Mouse (Mus musculus) limb, embryonic 12.5 days (tissue): ENCODE measurements at regions not wholly inside any gene's neighbourhood (a gene's known extent, or its start where the extent isn't known, plus 50 kb on each side); places are given as distances from the start of the nearest gene placed in this dataset.

ENCODE experiments used
- ATAC-seq: fragments of 200-750 bp; cut with Nextera tagmentation; 2 replicates; pipeline ENCODE4 v1.8.0; 2017; ENCODE audit warnings: low read depth, moderate TSS enrichment; ENCODE audit not compliant: insufficient number of reproducible peaks, insufficient read depth, low FRiP score, low TSS enrichment
- H3K27ac ChIP-seq: fragments of 300-500 bp; sonication (generic); 2 replicates; pipeline ENCODE4 v1.5.1; 2016; ENCODE audit warnings: mild to moderate bottlenecking, moderate library complexity
- H3K27me3 ChIP-seq: fragments of 300-500 bp; sonication (generic); 2 replicates; pipeline ENCODE4 v1.6.1; 2016; ENCODE audit warnings: mild to moderate bottlenecking, moderate library complexity
- H3K36me3 ChIP-seq: fragments of 300-500 bp; sonication (generic); 2 replicates; pipeline ENCODE4 v1.6.1; 2016; ENCODE audit warnings: mild to moderate bottlenecking, moderate library complexity
- H3K4me1 ChIP-seq: fragments of 300-500 bp; sonication (generic); replicated peaks from 2 replicates; pipeline ENCODE4 v1.6.1; 2016
- H3K4me2 ChIP-seq: fragments of 300-500 bp; sonication (generic); 2 replicates; pipeline ENCODE4 v1.6.1; 2016; ENCODE audit warnings: mild to moderate bottlenecking, moderate library complexity
- H3K4me3 ChIP-seq: fragments of 300-500 bp; sonication (generic); replicated peaks from 2 replicates; pipeline ENCODE4 v1.5.1; 2016; ENCODE audit warnings: mild to moderate bottlenecking
- H3K9ac ChIP-seq: fragments of 300-500 bp; sonication (generic); replicated peaks from 2 replicates; pipeline ENCODE4 v1.6.1; 2016; ENCODE audit warnings: mild to moderate bottlenecking, moderate library complexity
- H3K9me3 ChIP-seq: fragments of 300-500 bp; sonication (generic); 2 replicates; pipeline ENCODE4 v1.6.1; 2016; ENCODE audit warnings: mild to moderate bottlenecking, moderate library complexity
- WGBS: fragments of 180-500 bp; shearing (Covaris S2); methylation state at CpG from one replicate; pipeline ENCODE4 v1.1.7; 2016; 5-methylcytosine and 5-hydroxymethylcytosine counted together

GRCm38 (mm10) chr10:38269136-38269535 lies 552.4 kb downstream of the Rfpl4b start:
- Histone ChIP-seq H3K36me3 (no peaks in the 10 kb centered on the region), H3K9ac (no peak overlapping the region), H3K27me3 (no peaks in the 10 kb centered on the region), H3K4me1 (no peaks in the 10 kb centered on the region), H3K9me3 (no peaks in the 10 kb centered on the region), H3K4me2 (no peak overlapping the region), H3K27ac (no peak overlapping the region), H3K4me3 (no peak overlapping the region)
- 94% methylated on average over 1 of the region's 1 CpGs for WGBS
- ATAC-seq, result no peak

GRCm38 (mm10) chr10:38265564-38265963 lies 556.0 kb downstream of the Rfpl4b start:
- H3K36me3 ChIP-seq, result no peaks in the 10 kb centered on the region
- 65% methylated on average over 3 of the region's 3 CpGs for WGBS
- no peak for ATAC-seq
- H3K4me2 ChIP-seq, result no peak overlapping the region
- no peak overlapping the region for H3K4me3 ChIP-seq
- no peaks in the 10 kb centered on the region for H3K4me1 ChIP-seq
- H3K27me3 ChIP-seq, result no peaks in the 10 kb centered on the region
- H3K27ac ChIP-seq, result no peak overlapping the region
- no peaks in the 10 kb centered on the region for H3K9me3 ChIP-seq
- no peak overlapping the region for H3K9ac ChIP-seq

GRCm38 (mm10) chr10:38246821-38247220 lies 574.8 kb downstream of the Rfpl4b start:
- H3K4me2 ChIP-seq, result no peak overlapping the region
- H3K27ac ChIP-seq, result no peak overlapping the region
- no peak overlapping the region for H3K9ac ChIP-seq
- WGBS, result 67% methylated on average over 1 of the region's 1 CpGs
- H3K36me3 ChIP-seq, result no peaks in the 10 kb centered on the region
- no peaks in the 10 kb centered on the region for H3K9me3 ChIP-seq
- ATAC-seq, result no peak
- H3K27me3 ChIP-seq, result no peaks in the 10 kb centered on the region
- H3K4me1 ChIP-seq, result no peaks in the 10 kb centered on the region
- H3K4me3 ChIP-seq, result no peak overlapping the region
